Mouse (Mus musculus): Measurements from ENCODE around the gene Il23r.

DNA sequence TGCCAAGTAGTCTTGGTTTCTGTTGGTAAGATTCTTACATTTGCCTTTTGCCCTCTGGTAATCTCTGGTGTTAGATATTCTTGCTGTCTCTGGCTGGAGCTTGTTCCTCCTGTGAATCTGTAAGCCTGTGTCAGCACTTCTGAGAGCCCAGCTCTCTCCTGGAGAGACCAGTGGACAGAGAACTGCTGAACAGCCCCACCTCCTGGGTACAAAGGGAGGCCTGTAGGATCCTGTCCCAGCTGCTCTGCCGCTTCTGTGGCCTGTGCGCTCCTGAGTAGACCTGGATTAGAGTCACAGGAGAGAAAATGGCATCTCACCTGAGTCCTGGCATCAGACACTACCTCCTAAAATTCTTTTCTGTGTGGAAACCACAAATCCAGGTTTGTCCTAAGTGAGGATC lies 78.3 kb downstream of the Il23r start:
- TF ChIP-seq MAZ (IDR thresholded peaks at IDR 0.05; ENCODE audit: low read depth, low read length): no peak
- no peak for TF ChIP-seq SIN3A (IDR thresholded peaks at IDR 0.05; ENCODE audit: low read length)
- TF ChIP-seq ZKSCAN1 (IDR thresholded peaks at IDR 0.05; ENCODE audit: borderline replicate concordance, low read depth, low read length): no peak
- TF ChIP-seq MYC (IDR thresholded peaks at IDR 0.05; ENCODE audit: low read depth, low read length): no peak
- no peak for TF ChIP-seq POLR2A (IDR thresholded peaks at IDR 0.05; ENCODE audit: low read depth, low read length)
- no peak for TF ChIP-seq KAT2A (IDR thresholded peaks at IDR 0.05; ENCODE audit: insufficient replicate concordance, low read length)
- no peak for TF ChIP-seq EP300 (IDR thresholded peaks at IDR 0.05; ENCODE audit: low read length)

Data from CH12.LX (cell line).